Mouse (Mus musculus) gonadal fat pad, adult 2 months (tissue): ENCODE data around the gene Ccndbp1. TPM values are rescaled to one million over a fixed set of nuclear protein-coding genes. Genes with fewer than 3 reads are reported as not detected.
"Not testable (repeated sequence)": the region's sequence is repeated elsewhere in the genome, so short reads cannot be mapped to it uniquely, and the experiment has no call there.

ENCODE experiments used
- DNase-seq: peaks from one replicate; pipeline ENCODE4 v3.0.0-alpha.2; 2012; ENCODE audit warnings: low read depth
- polyA plus RNA-seq: library from polyadenylated mRNA; depleted of rRNA; stranded (reverse); fragments of >200 nt; gene quantifications from 2 replicates; pipeline ENCODE4 v1.2.3, GENCODE M21; 2012; rRNA removed

The Ccndbp1 gene
- polyA plus RNA-seq = 28.4 and 32.4 TPM in 2 replicates

- no peak for DNase-seq
Measured at GRCm38 (mm10) chr2:121007925-121008663, at the start of gene Ccndbp1. Gene Ccndbp1, plus strand, starts transcription at chr2:121008403.

- DNase-seq = no peak
Measured at GRCm38 (mm10) chr2:120959363-120959762, 48.8 kb upstream of the Ccndbp1 start.

- DNase-seq = no peak
Measured at GRCm38 (mm10) chr2:120959827-120960226, 48.4 kb upstream of the Ccndbp1 start.

- no peak for DNase-seq
Measured at GRCm38 (mm10) chr2:120960261-120960660, 47.9 kb upstream of the Ccndbp1 start.

GRCm38 (mm10) chr2:120963110-120963509, 45.1 kb upstream of the Ccndbp1 start:
- no peak for DNase-seq

GRCm38 (mm10) chr2:120965486-120965885, 42.7 kb upstream of the Ccndbp1 start:
- DNase-seq = no peak

- no peak for DNase-seq
Measured at GRCm38 (mm10) chr2:120970045-120970539, 38.1 kb upstream of the Ccndbp1 start.

GRCm38 (mm10) chr2:120970559-120971080, 37.6 kb upstream of the Ccndbp1 start, which contains the start of gene Ubr1:
Gene Ubr1, minus strand, starts transcription at chr2:120970715.
- no peak for DNase-seq

GRCm38 (mm10) chr2:120971766-120972165, 36.4 kb upstream of the Ccndbp1 start:
- no peak for DNase-seq

GRCm38 (mm10) chr2:120972257-120972656, 35.9 kb upstream of the Ccndbp1 start:
- not testable (repeated sequence) for DNase-seq

GRCm38 (mm10) chr2:120972964-120973363, 35.2 kb upstream of the Ccndbp1 start:
- no peak for DNase-seq

GRCm38 (mm10) chr2:120976308-120976707, 31.9 kb upstream of the Ccndbp1 start:
- DNase-seq = no peak

- no peak for DNase-seq
Measured at GRCm38 (mm10) chr2:120976990-120977925, 30.9 kb upstream of the Ccndbp1 start, which contains the start of gene Tmem62. Gene Tmem62, plus strand, starts transcription at chr2:120977017.

- DNase-seq = no peak
Measured at GRCm38 (mm10) chr2:120977926-120978692, 30.1 kb upstream of the Ccndbp1 start.

- DNase-seq = no peak
Measured at GRCm38 (mm10) chr2:120978693-120979037, 29.5 kb upstream of the Ccndbp1 start.

- DNase-seq = no peak
Measured at GRCm38 (mm10) chr2:120979819-120980218, 28.4 kb upstream of the Ccndbp1 start.

GRCm38 (mm10) chr2:120980861-120981260, 27.3 kb upstream of the Ccndbp1 start:
- DNase-seq = no peak

- no peak for DNase-seq
Measured at GRCm38 (mm10) chr2:120983611-120984010, 24.6 kb upstream of the Ccndbp1 start.

- DNase-seq = no peak
Measured at GRCm38 (mm10) chr2:120985241-120985640, 23.0 kb upstream of the Ccndbp1 start.

- no peak for DNase-seq
Measured at GRCm38 (mm10) chr2:120991196-120991595, 17.0 kb upstream of the Ccndbp1 start.

- DNase-seq = not testable (repeated sequence)
Measured at GRCm38 (mm10) chr2:120996607-120997006, 11.6 kb upstream of the Ccndbp1 start.
